Comparison of ENCODE assay signal across 16 mouse cellular contexts in the genomic region with DNA sequence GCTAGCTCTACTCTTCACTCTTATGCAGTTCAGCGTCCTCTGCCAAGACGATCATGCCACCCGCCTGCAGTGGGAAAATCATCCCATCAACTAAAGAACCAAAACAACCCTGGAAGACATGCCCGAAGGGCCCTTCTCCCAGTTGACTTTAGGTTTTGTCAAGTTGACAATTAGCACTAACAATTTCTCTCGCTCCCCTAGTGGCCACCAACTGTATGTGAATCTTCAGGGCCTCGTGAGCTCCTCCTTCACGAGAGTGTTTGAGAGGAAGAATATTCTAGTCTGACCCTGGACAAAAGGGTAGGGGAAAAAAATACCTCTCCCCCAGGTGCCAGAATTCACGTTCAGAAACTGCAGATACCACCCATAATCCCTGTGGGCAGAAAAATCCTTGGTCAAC.
A peak's percentile ranks its signal among the peaks of the same experiment; 100 is the strongest.
DNase-seq lines count a peak whose midpoint lies in the region; ATAC-seq and TF ChIP-seq lines count a peak whose summit lies in the region.
"Had no signal": no experiment of that assay in that cellular context is flagged by ENCODE, and none has a peak within 500 bp of the region (broad histone marks: within the 10 kb centered on the region; RNA-seq: fewer than 3 reads in every experiment).

No protein-coding gene starts in this region.

- no peak for TF ChIP-seq EP300 in lung, postnatal 0 days (IDR thresholded peaks at IDR 0.05)

- no peak for ATAC-seq in hindbrain, postnatal 0 days
- no peak for ATAC-seq in hindbrain, embryonic 16.5 days
- ATAC-seq in lung, postnatal 0 days: no peak

- 56% methylated on average over 8 of the region's 8 CpGs for WGBS in hindbrain, postnatal 0 days
- 64% methylated on average over 8 of the region's 8 CpGs for WGBS in hindbrain, embryonic 16.5 days
- WGBS in lung, postnatal 0 days: 44% methylated on average over 8 of the region's 8 CpGs

- H3K4me1 ChIP-seq in hindbrain, postnatal 0 days (ENCODE audit: insufficient read depth, low read length): no peaks in the 10 kb centered on the region
- H3K4me1 ChIP-seq in hindbrain, embryonic 16.5 days (ENCODE audit: control insufficient read depth, insufficient read depth, low read depth, low read length): no peaks in the 10 kb centered on the region
- H3K4me1 ChIP-seq in lung, postnatal 0 days (ENCODE audit: insufficient read depth, low read depth, low read length): no peaks in the 10 kb centered on the region
- H3K4me1 ChIP-seq: embryonic facial prominence, embryonic 13.5 days; heart, embryonic 13.5 days had no signal

- no peaks in the 10 kb centered on the region for H3K36me3 ChIP-seq in hindbrain, postnatal 0 days (ENCODE audit: insufficient read depth, low read length)
- H3K36me3 ChIP-seq in hindbrain, embryonic 16.5 days (ENCODE audit: control insufficient read depth, insufficient read depth, low read length): no peaks in the 10 kb centered on the region
- H3K36me3 ChIP-seq in lung, postnatal 0 days (ENCODE audit: insufficient read depth, low read length): no peaks in the 10 kb centered on the region
- H3K36me3 ChIP-seq: embryonic facial prominence, embryonic 13.5 days; heart, embryonic 13.5 days had no signal

- H3K9ac ChIP-seq in hindbrain, postnatal 0 days (replicated peaks; ENCODE audit: low read length): no peak overlapping the region
- H3K9ac ChIP-seq in hindbrain, embryonic 16.5 days (ENCODE audit: low read depth, low read length): no peak overlapping the region
- H3K9ac ChIP-seq in lung, postnatal 0 days (replicated peaks; ENCODE audit: low read depth): no peak overlapping the region
- H3K9ac ChIP-seq: embryonic facial prominence, embryonic 13.5 days; heart, embryonic 13.5 days had no signal

- no peak overlapping the region for H3K4me3 ChIP-seq in hindbrain, postnatal 0 days (ENCODE audit: low read length)
- no peak overlapping the region for H3K4me3 ChIP-seq in hindbrain, embryonic 16.5 days (ENCODE audit: low read length)
- no peak overlapping the region for H3K4me3 ChIP-seq in lung, postnatal 0 days (ENCODE audit: low read depth, low read length)
- H3K4me3 ChIP-seq: embryonic facial prominence, embryonic 13.5 days; heart, embryonic 13.5 days; myocyte had no signal

- DNase-seq in hindbrain, postnatal 0 days (ENCODE audit: low spot score): peak; percentile 29
- no peak for DNase-seq in lung, postnatal 0 days (ENCODE audit: low spot score)
- DNase-seq in lung, postnatal 14 days: no peak
- peak; percentile 70 for DNase-seq in ES-CJ7 (ENCODE audit: low read depth, low spot score)
- peak; percentile 2 for DNase-seq in induced T-regulatory cell, adult 2 months (ENCODE audit: low read depth)
- DNase-seq in ovary, postnatal 10 days (ENCODE audit: low spot score): no peak
- DNase-seq in kidney, postnatal 25 days: no peak
- DNase-seq: adrenal gland, adult 2 months; cerebellum, adult 18-20 months; kidney, adult 11 months; liver; thymus, postnatal 36 days had no signal

- H3K4me2 ChIP-seq in hindbrain, postnatal 0 days (ENCODE audit: low read depth, low read length): no peak overlapping the region
- H3K4me2 ChIP-seq in hindbrain, embryonic 16.5 days (ENCODE audit: low read length): no peak overlapping the region
- H3K4me2 ChIP-seq in lung, postnatal 0 days (replicated peaks; ENCODE audit: low read depth, low read length): no peak overlapping the region
- H3K4me2 ChIP-seq: embryonic facial prominence, embryonic 13.5 days; heart, embryonic 13.5 days had no signal

- TF ChIP-seq CTCF in hindbrain, postnatal 0 days (IDR thresholded peaks at IDR 0.05; ENCODE audit: low read depth): peak; percentile 64
- peak; percentile 53 for TF ChIP-seq CTCF in lung, postnatal 0 days (IDR thresholded peaks at IDR 0.05)

- H3K27me3 ChIP-seq in hindbrain, postnatal 0 days (ENCODE audit: insufficient read depth, low read length): no peaks in the 10 kb centered on the region
- H3K27me3 ChIP-seq in hindbrain, embryonic 16.5 days (replicated peaks; ENCODE audit: control insufficient read depth, insufficient read depth, low read length): no peaks in the 10 kb centered on the region
- H3K27me3 ChIP-seq in lung, postnatal 0 days (replicated peaks; ENCODE audit: insufficient read depth, low read length): no peaks in the 10 kb centered on the region
- H3K27me3 ChIP-seq: embryonic facial prominence, embryonic 13.5 days; heart, embryonic 13.5 days had no signal

- H3K9me3 ChIP-seq in hindbrain, postnatal 0 days (ENCODE audit: low read length): no peaks in the 10 kb centered on the region
- H3K9me3 ChIP-seq in hindbrain, embryonic 16.5 days (ENCODE audit: control insufficient read depth, low read length): no peaks in the 10 kb centered on the region
- no peaks in the 10 kb centered on the region for H3K9me3 ChIP-seq in lung, postnatal 0 days (ENCODE audit: low read length)
- H3K9me3 ChIP-seq: embryonic facial prominence, embryonic 13.5 days had no signal

- H3K27ac ChIP-seq in hindbrain, postnatal 0 days: no peak overlapping the region
- no peak overlapping the region for H3K27ac ChIP-seq in hindbrain, embryonic 16.5 days (ENCODE audit: low read depth, low read length)
- H3K27ac ChIP-seq in lung, postnatal 0 days (ENCODE audit: low read length): no peak overlapping the region
- H3K27ac ChIP-seq: embryonic facial prominence, embryonic 13.5 days; heart, embryonic 13.5 days had no signal

Comparison
In these comparisons a context has a peak if more than half of its experiments do, and no peak if none do; other contexts are left out.
1. DNase-seq: peak in hindbrain, postnatal 0 days (single experiment), ES-CJ7 (single experiment) and induced T-regulatory cell, adult 2 months (single experiment); none in lung, postnatal 0 days (single experiment), lung, postnatal 14 days (single experiment), ovary, postnatal 10 days (single experiment) and kidney, postnatal 25 days (0 of 2).